8 mouse cellular contexts compared by ENCODE assay signal in genomic region chr2:120567798-120568320, GRCm38 (mm10). TPM values are rescaled to one million over a fixed set of nuclear protein-coding genes. Genes with fewer than 3 reads are reported as not detected.
DNase-seq lines count a peak whose midpoint lies in the region; ATAC-seq and TF ChIP-seq lines count a peak whose summit lies in the region.

No protein-coding gene starts in this region.

- H3K27me3 ChIP-seq in lung, postnatal 0 days (replicated peaks; ENCODE audit: insufficient read depth, low read length), result no peaks in the 10 kb centered on the region
- no peaks in the 10 kb centered on the region for H3K27me3 ChIP-seq in erythroblast, embryonic 14.5 days (ENCODE audit: control insufficient read depth)
- no peaks in the 10 kb centered on the region for H3K27me3 ChIP-seq in limb, embryonic 14.5 days (ENCODE audit: control insufficient read depth, insufficient read depth, low read length)
- no peaks in the 10 kb centered on the region for H3K27me3 ChIP-seq in small intestine, adult 2 months (ENCODE audit: control insufficient read depth, insufficient read depth, low read length)

- no peaks in the 10 kb centered on the region; the same call in 1 of the 2 replicates for H3K4me1 ChIP-seq in lung, postnatal 0 days (ENCODE audit: insufficient read depth, low read depth, low read length)
- H3K4me1 ChIP-seq in erythroblast, embryonic 14.5 days (ENCODE audit: control insufficient read depth), result peaks cover 55% of the 10 kb centered on the region
- peaks cover 15% of the 10 kb centered on the region for H3K4me1 ChIP-seq in limb, embryonic 14.5 days (ENCODE audit: control insufficient read depth, insufficient read depth, low read length)
- H3K4me1 ChIP-seq in small intestine, adult 2 months (ENCODE audit: control insufficient read depth, insufficient read depth, insufficient read length, low read length), result peaks cover 3% of the 10 kb centered on the region; the same call in 1 of the 2 replicates

- TF ChIP-seq CTCF in lung, postnatal 0 days (IDR thresholded peaks at IDR 0.05), result no peak; the same call in 1 of the 2 replicates
- 0 out of 2 replicates have a peak, but pooled peaks have one; percentile 7 for TF ChIP-seq CTCF in small intestine, adult 2 months (IDR thresholded peaks at IDR 0.05; ENCODE audit: extremely low read depth, insufficient read length, insufficient replicate concordance, low read depth, low read length)

- H3K9me3 ChIP-seq in lung, postnatal 0 days (ENCODE audit: low read length), result no peaks in the 10 kb centered on the region
- H3K9me3 ChIP-seq in erythroblast, embryonic 14.5 days (ENCODE audit: control insufficient read depth, low read length), result no peaks in the 10 kb centered on the region
- no peaks in the 10 kb centered on the region for H3K9me3 ChIP-seq in limb, embryonic 14.5 days (ENCODE audit: control insufficient read depth, low read length)

- no peak for TF ChIP-seq EP300 in lung, postnatal 0 days (IDR thresholded peaks at IDR 0.05)

- no peaks in the 10 kb centered on the region for H3K36me3 ChIP-seq in lung, postnatal 0 days (ENCODE audit: insufficient read depth, low read length)
- peaks cover 9% of the 10 kb centered on the region for H3K36me3 ChIP-seq in erythroblast, embryonic 14.5 days (ENCODE audit: control insufficient read depth)
- H3K36me3 ChIP-seq in limb, embryonic 14.5 days (ENCODE audit: control insufficient read depth, insufficient read depth, low read length), result peaks cover 9% of the 10 kb centered on the region; the same call in 1 of the 2 replicates
- H3K36me3 ChIP-seq in small intestine, adult 2 months (ENCODE audit: control insufficient read depth, insufficient read depth, low read length), result peaks cover 4% of the 10 kb centered on the region; the same call in 1 of the 2 replicates

- DNase-seq in lung, postnatal 0 days (ENCODE audit: low spot score), result peak; percentile 28
- no peak for DNase-seq in lung, postnatal 4 days
- DNase-seq in limb, embryonic 14.5 days (ENCODE audit: low spot score), result peak; percentile 20
- DNase-seq in left cerebral cortex, adult 18-20 months (ENCODE audit: low spot score in 2 of 2), result no peak
- no peak for DNase-seq in gastrocnemius, postnatal 10 days
- DNase-seq in spleen, postnatal 14 days (ENCODE audit: low spot score in 2 of 2), result no peak

- H3K4me3 ChIP-seq in lung, postnatal 0 days (ENCODE audit: low read depth, low read length), result peak overlapping the region; percentile 82
- H3K4me3 ChIP-seq in erythroblast, embryonic 14.5 days (replicated peaks), result peak overlapping the region; percentile 69
- peak overlapping the region; percentile 58 for H3K4me3 ChIP-seq in limb, embryonic 14.5 days (replicated peaks; ENCODE audit: low read length)
- peak overlapping the region; percentile 96 for H3K4me3 ChIP-seq in small intestine, adult 2 months (ENCODE audit: low read depth, low read length)

- H3K27ac ChIP-seq in lung, postnatal 0 days (ENCODE audit: low read length), result peak overlapping the region; percentile 95
- peak overlapping the region; percentile 86 for H3K27ac ChIP-seq in limb, embryonic 14.5 days (replicated peaks; ENCODE audit: low read depth, low read length)
- peak overlapping the region; percentile 92 for H3K27ac ChIP-seq in small intestine, adult 2 months (ENCODE audit: insufficient read depth, low read depth, low read length)

- peak; percentile 69 for ATAC-seq in lung, postnatal 0 days
- peak; percentile 70 for ATAC-seq in limb, embryonic 14.5 days (ENCODE audit: low FRiP score, low read depth)

- 0% methylated on average over 22 of the region's 22 CpGs for WGBS in lung, postnatal 0 days
- under 1% methylated on average over 22 of the region's 22 CpGs for WGBS in limb, embryonic 14.5 days
- 0% methylated on average over 22 of the region's 22 CpGs for WGBS in small intestine, adult 2 months

- H3K9ac ChIP-seq in lung, postnatal 0 days (replicated peaks; ENCODE audit: low read depth), result peak overlapping the region; percentile 76
- peak overlapping the region; percentile 67 for H3K9ac ChIP-seq in limb, embryonic 14.5 days (ENCODE audit: low read depth, low read length, severe bottlenecking)

- H3K4me2 ChIP-seq in lung, postnatal 0 days (replicated peaks; ENCODE audit: low read depth, low read length), result peak overlapping the region; percentile 65
- H3K4me2 ChIP-seq in limb, embryonic 14.5 days (replicated peaks; ENCODE audit: low read depth, low read length, severe bottlenecking), result peak overlapping the region; percentile 73

- no peak for TF ChIP-seq POLR2A in limb, embryonic 14.5 days (IDR thresholded peaks at IDR 0.05; ENCODE audit: borderline replicate concordance, extremely low read depth, insufficient read depth, insufficient read length)
- no peak for TF ChIP-seq POLR2A in small intestine, adult 2 months (IDR thresholded peaks at IDR 0.05; ENCODE audit: low read depth, low read length)

RNA-seq across cellular contexts. Expression of gene Snap23, which starts 0.4 kb away (rescaled TPM):
- 40.0 and 48.0 TPM in 2 replicates for polyA plus RNA-seq in lung, postnatal 0 days (2015; fragmentation: Nextera tagmentation; extraction: Ambion mirVana)
- 0.42 and 0.89 TPM in 2 replicates for polyA plus RNA-seq in erythroblast, embryonic 14.5 days (2012)
- 40.6 and 59.1 TPM in 2 replicates for polyA plus RNA-seq in limb, embryonic 14.5 days (2012; rRNA removed)
- 51.2 and 51.6 TPM in 2 replicates for polyA plus RNA-seq in limb, embryonic 14.5 days (2014; fragmentation: Nextera tagmentation; extraction: Ambion mirVana)
- polyA plus RNA-seq in small intestine, adult 2 months (2012; rRNA removed), result 2.3 and 3.6 TPM in 2 replicates
- 10 to 100 TPM; 20.0 to 21.1 TPM for total RNA-seq in left cerebral cortex, adult 18-20 months (2021)
- total RNA-seq in gastrocnemius, postnatal 10 days (2021), result 10 to 100 TPM; 43.9 to 56.8 TPM

RNA-seq across cellular contexts. Expression of gene Zfp106, which starts 4.2 kb away (rescaled TPM):
- 28.2 and 28.5 TPM in 2 replicates for polyA plus RNA-seq in lung, postnatal 0 days (2015; fragmentation: Nextera tagmentation; extraction: Ambion mirVana)
- 0.30 and 0.44 TPM in 2 replicates for polyA plus RNA-seq in erythroblast, embryonic 14.5 days (2012)
- 58.0 and 61.9 TPM in 2 replicates for polyA plus RNA-seq in limb, embryonic 14.5 days (2012; rRNA removed)
- polyA plus RNA-seq in limb, embryonic 14.5 days (2014; fragmentation: Nextera tagmentation; extraction: Ambion mirVana), result 60.7 and 61.1 TPM in 2 replicates
- polyA plus RNA-seq in small intestine, adult 2 months (2012; rRNA removed), result 24.0 and 39.1 TPM in 2 replicates
- 100 to 1,000 TPM; 168 to 179 TPM for total RNA-seq in left cerebral cortex, adult 18-20 months (2021)
- total RNA-seq in gastrocnemius, postnatal 10 days (2021), result 100 to 1,000 TPM; 222 to 256 TPM

RNA-seq across cellular contexts. Expression of gene Haus2, which starts 41.3 kb away (rescaled TPM):
- 13.2 and 14.2 TPM in 2 replicates for polyA plus RNA-seq in lung, postnatal 0 days (2015; fragmentation: Nextera tagmentation; extraction: Ambion mirVana)
- 0.15 and 0.17 TPM in 2 replicates for polyA plus RNA-seq in erythroblast, embryonic 14.5 days (2012)
- 13.2 and 15.0 TPM in 2 replicates for polyA plus RNA-seq in limb, embryonic 14.5 days (2012; rRNA removed)
- polyA plus RNA-seq in limb, embryonic 14.5 days (2014; fragmentation: Nextera tagmentation; extraction: Ambion mirVana), result 20.5 and 21.6 TPM in 2 replicates
- 0.53 and 1.6 TPM in 2 replicates for polyA plus RNA-seq in small intestine, adult 2 months (2012; rRNA removed)
- 10 to 100 TPM; 13.1 to 14.9 TPM for total RNA-seq in left cerebral cortex, adult 18-20 months (2021)
- 1 to 10 TPM; 8.2 TPM for total RNA-seq in gastrocnemius, postnatal 10 days (2021)

RNA-seq across cellular contexts. Expression of gene Lrrc57, which starts 41.5 kb away (rescaled TPM):
- 24.7 and 28.2 TPM in 2 replicates for polyA plus RNA-seq in lung, postnatal 0 days (2015; fragmentation: Nextera tagmentation; extraction: Ambion mirVana)
- polyA plus RNA-seq in erythroblast, embryonic 14.5 days (2012), result 0.71 and 0.78 TPM in 2 replicates
- polyA plus RNA-seq in limb, embryonic 14.5 days (2012; rRNA removed), result 18.1 and 18.4 TPM in 2 replicates
- 19.4 and 20.7 TPM in 2 replicates for polyA plus RNA-seq in limb, embryonic 14.5 days (2014; fragmentation: Nextera tagmentation; extraction: Ambion mirVana)
- 4.3 and 13.1 TPM in 2 replicates for polyA plus RNA-seq in small intestine, adult 2 months (2012; rRNA removed)
- 10 to 100 TPM; 43.6 to 44.7 TPM for total RNA-seq in left cerebral cortex, adult 18-20 months (2021)
- 10 to 100 TPM; 11.5 to 12.0 TPM for total RNA-seq in gastrocnemius, postnatal 10 days (2021)

Comparison
In these comparisons a context has a peak if more than half of its experiments do, and no peak if none do; other contexts are left out.
1. DNase-seq: peak in lung, postnatal 0 days (single experiment) and limb, embryonic 14.5 days (single experiment); none in lung, postnatal 4 days (0 of 2), left cerebral cortex, adult 18-20 months (0 of 2), gastrocnemius, postnatal 10 days (single experiment) and spleen, postnatal 14 days (0 of 2).
2. RNA of gene Zfp106, which starts 4.2 kb away (polyA plus RNA-seq): 58.0 to 61.9 TPM in limb, embryonic 14.5 days, 24.0 to 39.1 TPM in small intestine, adult 2 months and 28.2 to 28.5 TPM in lung, postnatal 0 days; 0.30 to 0.44 TPM in erythroblast, embryonic 14.5 days; every median in the first group is over 10 times any median in the second.
3. Peak in every context shown above with its lines, with median percentiles within 50 percentile points of each other: H3K27ac ChIP-seq and H3K4me3 ChIP-seq.